Mouse (Mus musculus) C2C12 (cell line): ENCODE data around the gene Gng7.

Experiments used
- CEBPB ChIP-seq: IDR thresholded peaks from one replicate; pipeline ENCODE4 v1.6.1; 2011; ENCODE audit warnings: low read depth, mild to moderate bottlenecking, control low read depth, moderate library complexity
- CTCF ChIP-seq: IDR thresholded peaks from one replicate; pipeline ENCODE4 v1.5.1; 2011; ENCODE audit not compliant: control insufficient read depth, insufficient read depth, insufficient read length
- MAX ChIP-seq: IDR thresholded peaks from one replicate; pipeline ENCODE4 v1.6.1; 2011; ENCODE audit warnings: mild to moderate bottlenecking, control low read depth
- MYOD1 ChIP-seq: IDR thresholded peaks from one replicate; pipeline ENCODE4 v1.6.1; 2011; ENCODE audit warnings: low read depth; ENCODE audit not compliant: control insufficient read depth, insufficient read length
- MYOG ChIP-seq: IDR thresholded peaks from one replicate; pipeline ENCODE4 v1.6.1; 2011; ENCODE audit not compliant: control insufficient read depth, insufficient read length; ENCODE audit errors: extremely low read depth
- USF1 ChIP-seq: IDR thresholded peaks from one replicate; pipeline ENCODE4 v1.6.1; 2011; ENCODE audit warnings: low read depth, mild to moderate bottlenecking, control low read depth, moderate library complexity

GRCm38 (mm10) chr10:80950314-80950713, 64.4 kb downstream of the Gng7 start:
- TF ChIP-seq CEBPB (no peak), CTCF (no peak), MAX (no peak), MYOG (no peak), MYOD1 (no peak), USF1 (no peak)
